Mouse (Mus musculus) hindbrain, postnatal 0 days (tissue): ENCODE results near the gene Gtpbp4. TPM values are rescaled to one million over a fixed set of nuclear protein-coding genes. Genes with fewer than 3 reads are reported as not detected.

ENCODE experiments used
- ATAC-seq: fragments of 200-750 bp; cut with Nextera tagmentation; 2 replicates; pipeline ENCODE4 v1.8.0; 2017; ENCODE audit warnings: mild to moderate bottlenecking, moderate TSS enrichment, moderate library complexity
- DNase-seq: peaks from one replicate; pipeline ENCODE4 v3.0.0-alpha.2; 2015; ENCODE audit warnings: low spot score
- H3K27ac ChIP-seq: fragments of 300-500 bp; sonication (generic); 2 replicates; pipeline ENCODE4 v1.5.1; 2014; ENCODE audit warnings: mild to moderate bottlenecking
- H3K27me3 ChIP-seq: fragments of 300-500 bp; sonication (generic); 2 replicates; pipeline ENCODE4 v1.6.1; 2014; ENCODE audit warnings: low read length, mixed read lengths; ENCODE audit not compliant: insufficient read depth
- H3K36me3 ChIP-seq: fragments of 300-500 bp; sonication (generic); 2 replicates; pipeline ENCODE4 v1.6.1; 2014; ENCODE audit warnings: low read length, mixed read lengths; ENCODE audit not compliant: insufficient read depth
- H3K4me1 ChIP-seq: fragments of 300-500 bp; sonication (generic); 2 replicates; pipeline ENCODE4 v1.6.1; 2014; ENCODE audit warnings: antibody characterized with exemption, low read length, mixed read lengths; ENCODE audit not compliant: insufficient read depth
- H3K4me2 ChIP-seq: fragments of 300-500 bp; sonication (generic); 2 replicates; pipeline ENCODE4 v1.6.1; 2014; ENCODE audit warnings: low read depth, mild to moderate bottlenecking, low read length, moderate library complexity, mixed read lengths
- H3K4me3 ChIP-seq: fragments of 300-500 bp; sonication (generic); 2 replicates; pipeline ENCODE4 v1.5.1; 2014; ENCODE audit warnings: low read length
- H3K9ac ChIP-seq: fragments of 300-500 bp; sonication (generic); replicated peaks from 2 replicates; pipeline ENCODE4 v1.6.1; 2014; ENCODE audit warnings: mild to moderate bottlenecking, low read length, moderate library complexity, mixed read lengths
- H3K9me3 ChIP-seq: fragments of 300-500 bp; sonication (generic); 2 replicates; pipeline ENCODE4 v1.6.1; 2016; ENCODE audit warnings: low read length, mixed read lengths
- CTCF ChIP-seq: IDR thresholded peaks from 2 replicates; pipeline ENCODE4 v1.5.1; 2016; ENCODE audit warnings: antibody characterized with exemption, control low read depth, low read depth
- WGBS: fragments of 180-500 bp; shearing (Covaris S2); extraction: QIAGEN DNeasy Blood & Tissue Kit; methylation state at CpG from one replicate; pipeline ENCODE4 v1.1.7; 2014; 5-methylcytosine and 5-hydroxymethylcytosine counted together
- microRNA-seq, 2 experiments: library from miRNA; unstranded; fragments of <30 nt; microRNA quantifications; one replicate each; pipeline ENCODE4; 2016
- polyA plus RNA-seq: library from polyadenylated mRNA; unstranded; fragments of >200 nt; fragmentation: Nextera tagmentation; extraction: Ambion mirVana; gene quantifications from 2 replicates; pipeline ENCODE4 v1.2.1, GENCODE M21; 2015
- total RNA-seq: library from RNA; depleted of rRNA; stranded (reverse); fragments of >200 nt; gene quantifications from 2 replicates; pipeline ENCODE4 v1.2.3, GENCODE M21; 2014; rRNA removed

The Gtpbp4 gene
- total and polyA plus RNA-seq, 2 experiments from 2014 or later: 11.9 to 53.0 TPM

DNA sequence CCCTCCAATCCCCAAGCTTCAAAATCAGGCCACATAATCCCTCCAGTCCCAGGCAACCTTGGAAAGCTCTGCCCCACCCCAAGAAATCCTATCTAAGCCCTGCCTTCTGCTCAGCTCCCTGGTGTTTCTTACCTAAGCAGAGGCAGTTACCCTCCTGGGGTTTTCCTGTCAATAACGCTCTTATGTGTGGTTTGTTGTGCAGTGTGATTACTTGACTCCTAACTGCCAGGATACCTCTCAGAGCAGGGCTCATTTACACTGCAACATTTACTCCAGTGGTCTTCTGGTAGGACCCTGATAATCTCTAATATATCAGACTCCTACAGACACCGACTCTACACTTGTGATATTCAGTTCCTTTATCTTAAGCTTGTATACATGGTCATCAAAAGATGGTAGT is 62.4 kb downstream of the Gtpbp4 start:
- Histone ChIP-seq H3K4me1 (no peaks in the 10 kb centered on the region), H3K36me3 (no peaks in the 10 kb centered on the region), H3K9ac (no peak overlapping the region), H3K27me3 (no peaks in the 10 kb centered on the region), H3K4me2 (no peak overlapping the region), H3K4me3 (no peak overlapping the region), H3K9me3 (no peaks in the 10 kb centered on the region), H3K27ac (no peak overlapping the region)
- ATAC-seq (no peak), DNase-seq (no peak)
- no peak for TF ChIP-seq CTCF
- 61% methylated on average over 2 of the region's 2 CpGs for WGBS

Small RNAs within 50 kb of the gene (microRNA-seq; reads per million reads assigned to microRNA genes)
- gene Gm22750: 0 reads per million in 2 experiments

Other genes starting within 250 kb of the Gtpbp4 start
- 58.8 and 60.7 TPM in 2 replicates for gene Wdr37, start 124.2 kb downstream of the Gtpbp4 start, total RNA-seq
- gene Wdr37, start 124.2 kb downstream of the Gtpbp4 start, polyA plus RNA-seq: 36.9 and 38.3 TPM in 2 replicates
- 40.5 and 49.8 TPM in 2 replicates for gene Idi1, start 110.6 kb downstream of the Gtpbp4 start, total RNA-seq
- gene Idi1, start 110.6 kb downstream of the Gtpbp4 start, polyA plus RNA-seq: 65.3 and 71.0 TPM in 2 replicates
- gene Gm9745, start 47.9 kb downstream of the Gtpbp4 start, total RNA-seq: not detected in 2 replicates
- not detected in 2 replicates for gene Gm9745, start 47.9 kb downstream of the Gtpbp4 start, polyA plus RNA-seq
- gene Idi2, start 43.2 kb downstream of the Gtpbp4 start, total RNA-seq: not detected in 2 replicates
- gene Idi2, start 43.2 kb downstream of the Gtpbp4 start, polyA plus RNA-seq: not detected in 2 replicates
- 57.8 and 64.1 TPM in 2 replicates for gene Larp4b, start 97.8 kb upstream of the Gtpbp4 start, total RNA-seq
- gene Larp4b, start 97.8 kb upstream of the Gtpbp4 start, polyA plus RNA-seq: 32.2 and 32.6 TPM in 2 replicates